In the genomic region with DNA sequence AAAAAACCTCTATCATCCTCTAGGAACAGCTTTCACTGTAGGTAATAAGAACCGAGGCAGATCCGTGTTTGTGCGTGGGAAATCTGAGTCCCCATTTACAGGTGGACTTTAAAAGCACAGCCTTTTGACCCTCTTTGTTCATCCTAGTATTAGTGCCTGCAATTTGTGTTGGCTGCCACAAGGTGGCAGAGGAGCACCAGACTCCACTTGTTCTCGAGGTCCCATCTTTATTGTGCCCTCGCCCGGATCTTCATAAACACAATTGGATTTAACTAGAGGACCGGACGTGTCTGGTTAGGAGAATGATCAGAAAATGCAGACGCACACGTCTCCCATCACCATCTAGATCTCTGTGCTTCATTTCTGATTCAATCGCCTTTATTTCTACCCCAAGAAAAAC, we compare ENCODE assay signal across 8 mouse cellular contexts.
DNase-seq lines count a peak whose midpoint lies in the region; ATAC-seq and TF ChIP-seq lines count a peak whose summit lies in the region.
"Had no signal": no experiment of that assay in that cellular context is flagged by ENCODE, and none has a peak within 500 bp of the region (broad histone marks: within the 10 kb centered on the region; RNA-seq: fewer than 3 reads in every experiment).

No protein-coding gene starts in this region.

- no peak for ATAC-seq in Patski

- no peaks in the 10 kb centered on the region for H3K9me3 ChIP-seq in E14TG2a.4 (ENCODE audit: low read length)

- WGBS in small intestine, adult 2 months, result 46% methylated on average over 11 of the region's 11 CpGs

- H3K27ac ChIP-seq in small intestine, adult 2 months (ENCODE audit: insufficient read depth, low read depth, low read length), result no peak overlapping the region
- H3K27ac ChIP-seq: macrophage had no signal

- peak; percentile 40 to 56 for DNase-seq in layer of hippocampus, postnatal 10 days (ENCODE audit: low spot score in 2 of 2)
- DNase-seq in layer of hippocampus, postnatal 36 days, result no peak
- no peak for DNase-seq in Patski (ENCODE audit: low read depth, low spot score)
- DNase-seq in forelimb bud, embryonic 11.5 days (ENCODE audit: low read depth, low spot score), result peak; percentile 60
- DNase-seq in gastrocnemius, adult 8-10 months (ENCODE audit: low spot score in 2 of 2), result no peak

- 0 out of 2 replicates have a peak overlapping the region, but pooled peaks have one; percentile 11 for H3K4me3 ChIP-seq in E14TG2a.4 (replicated peaks; ENCODE audit: low read length)
- no peak overlapping the region for H3K4me3 ChIP-seq in small intestine, adult 2 months (ENCODE audit: low read depth, low read length)

- H3K27me3 ChIP-seq in E14TG2a.4 (ENCODE audit: insufficient read depth, low read length), result no peaks in the 10 kb centered on the region
- no peaks in the 10 kb centered on the region for H3K27me3 ChIP-seq in Patski
- no peaks in the 10 kb centered on the region for H3K27me3 ChIP-seq in small intestine, adult 2 months (ENCODE audit: control insufficient read depth, insufficient read depth, low read length)

- POLR2A ChIA-PET in Patski (lab: Charles Lee), result no interaction called here

- peak; percentile 71 for TF ChIP-seq CTCF in E14TG2a.4 (conservative IDR thresholded peaks at IDR 0.05; ENCODE audit: low read length)
- peak; percentile 87 for TF ChIP-seq CTCF in Patski (IDR thresholded peaks at IDR 0.05)
- peak; percentile 53; the same call in 1 of the 2 replicates for TF ChIP-seq CTCF in small intestine, adult 2 months (IDR thresholded peaks at IDR 0.05; ENCODE audit: extremely low read depth, insufficient read length, insufficient replicate concordance, low read depth, low read length)

- peaks cover 6% of the 10 kb centered on the region; the same call in 1 of the 2 replicates for H3K4me1 ChIP-seq in E14TG2a.4 (replicated peaks; ENCODE audit: low read depth, low read length)
- H3K4me1 ChIP-seq in small intestine, adult 2 months (ENCODE audit: control insufficient read depth, insufficient read depth, insufficient read length, low read length), result no peaks in the 10 kb centered on the region

- in situ Hi-C loops in Patski (cut with MboI; ENCODE audit: low pct_unique_long_range_greater_than_20kb), result loop anchor here (5.0 to 25.0 kb wide), 5 partner anchors 126 to 1638 kb away; a partner anchor contains a TSS

- H3K36me3 ChIP-seq in E14TG2a.4 (ENCODE audit: insufficient read depth, low read length), result no peaks in the 10 kb centered on the region
- H3K36me3 ChIP-seq in small intestine, adult 2 months (ENCODE audit: control insufficient read depth, insufficient read depth, low read length), result no peaks in the 10 kb centered on the region

- CTCF ChIA-PET in Patski (lab: Charles Lee), result interaction anchor here (1.0 to 1.1 kb wide), 2 partner anchors 125 to 176 kb away, joined by 3 read pairs; no protein-coding TSS in a partner anchor

- TF ChIP-seq POLR2A in small intestine, adult 2 months (IDR thresholded peaks at IDR 0.05; ENCODE audit: low read depth, low read length), result no peak

Comparison
In these comparisons a context has a peak if more than half of its experiments do, and no peak if none do; other contexts are left out.
1. DNase-seq: peak in layer of hippocampus, postnatal 10 days (2 of 2) and forelimb bud, embryonic 11.5 days (single experiment); none in layer of hippocampus, postnatal 36 days (0 of 2), Patski (single experiment) and gastrocnemius, adult 8-10 months (0 of 2).
2. Peak in every context shown above with its lines, with median percentiles within 50 percentile points of each other: CTCF ChIP-seq.